Mouse (Mus musculus): ENCODE measurements around the gene Haghl. TPM values are rescaled to one million over a fixed set of nuclear protein-coding genes. Genes with fewer than 3 reads are reported as not detected.

Gene Haghl
- polyA plus RNA-seq (2015; fragmentation: Nextera tagmentation; extraction: Ambion mirVana) = 37.6 and 41.6 TPM in 2 replicates

GRCm38 (mm10) chr17:25785281-25785745 is at the start of gene Haghl:
TSS of gene Haghl (minus strand) at chr17:25785673.

GRCm38 (mm10) chr17:25833291-25833663 is 47.8 kb upstream of the Haghl start, which contains the start of gene Stub1:
TSS of gene Stub1 (minus strand) at chr17:25833404.

GRCm38 (mm10) chr17:25828712-25829557 is 43.5 kb upstream of the Haghl start, which contains the start of gene Jmjd8:
TSS of gene Jmjd8 (plus strand) at chr17:25828867.

GRCm38 (mm10) chr17:25823452-25823851 is 38.0 kb upstream of the Haghl start, which contains the start of gene Wdr24:
TSS of gene Wdr24 (plus strand) at chr17:25823627.

GRCm38 (mm10) chr17:25808789-25809605 is 23.5 kb upstream of the Haghl start, which contains the start of gene Fbxl16:
TSS of gene Fbxl16 (plus strand) at chr17:25809085.

GRCm38 (mm10) chr17:25796951-25797369 is 11.5 kb upstream of the Haghl start, which contains the start of gene Metrn:
TSS of gene Metrn (minus strand) at chr17:25797136.

GRCm38 (mm10) chr17:25795609-25796092 is 10.2 kb upstream of the Haghl start, which contains the start of gene AC134908.4:
TSS of gene AC134908.4 (minus strand) at chr17:25795659.

GRCm38 (mm10) chr17:25792615-25793014 is 7.1 kb upstream of the Haghl start, which contains the start of gene Fam173a:
TSS of gene Fam173a (minus strand) at chr17:25792901.

GRCm38 (mm10) chr17:25786280-25786679 is 807 bp upstream of the Haghl start, which contains the start of gene Ccdc78:
TSS of gene Ccdc78 (plus strand) at chr17:25786580.

GRCm38 (mm10) chr17:25773549-25774120 is 11.8 kb downstream of the Haghl start, which contains the start of gene Narfl:
TSS of gene Narfl (plus strand) at chr17:25773776.

GRCm38 (mm10) chr17:25754241-25754640 is 31.2 kb downstream of the Haghl start, which contains the start of gene Msln:
TSS of gene Msln (minus strand) at chr17:25754378.

GRCm38 (mm10) chr17:25735745-25736144 is 49.7 kb downstream of the Haghl start, which contains the start of gene Mslnl:
TSS of gene Mslnl (plus strand) at chr17:25736042.

Small RNAs within 50 kb of the gene (microRNA-seq; reads per million reads assigned to microRNA genes)
- gene Gm25083 (not detected), gene Mir3082 (not detected), gene Mir6966 (0.93 reads per million)

Other genes starting within 250 kb of the Haghl start
- gene Sox8, start 215.0 kb downstream of the Haghl start, polyA plus RNA-seq (2015; fragmentation: Nextera tagmentation; extraction: Ambion mirVana) = 1.6 and 1.7 TPM in 2 replicates
- gene Lmf1, start 206.6 kb downstream of the Haghl start, polyA plus RNA-seq (2015; fragmentation: Nextera tagmentation; extraction: Ambion mirVana) = 16.8 and 17.1 TPM in 2 replicates
- gene Gng13, start 68.5 kb downstream of the Haghl start, polyA plus RNA-seq (2015; fragmentation: Nextera tagmentation; extraction: Ambion mirVana) = 0.63 and 2.2 TPM in 2 replicates
- gene Chtf18, start 58.3 kb downstream of the Haghl start, polyA plus RNA-seq (2015; fragmentation: Nextera tagmentation; extraction: Ambion mirVana) = 6.3 and 7.4 TPM in 2 replicates
- gene Rpusd1, start 58.0 kb downstream of the Haghl start, polyA plus RNA-seq (2015; fragmentation: Nextera tagmentation; extraction: Ambion mirVana) = 8.7 and 12.9 TPM in 2 replicates
- 0.06 and 0.07 TPM in 2 replicates for gene Mslnl, start 49.6 kb downstream of the Haghl start, polyA plus RNA-seq (2015; fragmentation: Nextera tagmentation; extraction: Ambion mirVana)
- 160 and 189 TPM in 2 replicates for gene Msln, start 31.3 kb downstream of the Haghl start, polyA plus RNA-seq (2015; fragmentation: Nextera tagmentation; extraction: Ambion mirVana)
- gene Narfl, start 11.9 kb downstream of the Haghl start, polyA plus RNA-seq (2015; fragmentation: Nextera tagmentation; extraction: Ambion mirVana) = 19.4 and 20.0 TPM in 2 replicates
- 0.24 and 0.27 TPM in 2 replicates for gene Ccdc78, start 907 bp upstream of the Haghl start, polyA plus RNA-seq (2015; fragmentation: Nextera tagmentation; extraction: Ambion mirVana)
- 79.0 and 85.2 TPM in 2 replicates for gene Fam173a, start 7.2 kb upstream of the Haghl start, polyA plus RNA-seq (2015; fragmentation: Nextera tagmentation; extraction: Ambion mirVana)
- gene AC134908.4, start 10.0 kb upstream of the Haghl start, polyA plus RNA-seq (2015; fragmentation: Nextera tagmentation; extraction: Ambion mirVana) = 0.25 TPM in 1 of 2 replicates, not detected in the other
- gene Metrn, start 11.5 kb upstream of the Haghl start, polyA plus RNA-seq (2015; fragmentation: Nextera tagmentation; extraction: Ambion mirVana) = 22.7 and 22.9 TPM in 2 replicates
- gene Fbxl16, start 23.4 kb upstream of the Haghl start, polyA plus RNA-seq (2015; fragmentation: Nextera tagmentation; extraction: Ambion mirVana) = 1.4 and 1.8 TPM in 2 replicates
- gene Wdr24, start 38.0 kb upstream of the Haghl start, polyA plus RNA-seq (2015; fragmentation: Nextera tagmentation; extraction: Ambion mirVana) = 10.9 and 11.6 TPM in 2 replicates
- 29.1 and 29.4 TPM in 2 replicates for gene Jmjd8, start 43.2 kb upstream of the Haghl start, polyA plus RNA-seq (2015; fragmentation: Nextera tagmentation; extraction: Ambion mirVana)
- 207 and 208 TPM in 2 replicates for gene Stub1, start 47.7 kb upstream of the Haghl start, polyA plus RNA-seq (2015; fragmentation: Nextera tagmentation; extraction: Ambion mirVana)
- gene Rhbdl1, start 51.6 kb upstream of the Haghl start, polyA plus RNA-seq (2015; fragmentation: Nextera tagmentation; extraction: Ambion mirVana) = 5.1 and 6.3 TPM in 2 replicates
- gene Gm20683, start 56.1 kb upstream of the Haghl start, polyA plus RNA-seq (2015; fragmentation: Nextera tagmentation; extraction: Ambion mirVana) = 1.8 and 2.3 TPM in 2 replicates
- 9.2 and 11.0 TPM in 2 replicates for gene Rhot2, start 59.2 kb upstream of the Haghl start, polyA plus RNA-seq (2015; fragmentation: Nextera tagmentation; extraction: Ambion mirVana)
- gene Wdr90, start 75.8 kb upstream of the Haghl start, polyA plus RNA-seq (2015; fragmentation: Nextera tagmentation; extraction: Ambion mirVana) = 5.9 and 6.2 TPM in 2 replicates
- gene Mcrip2, start 83.1 kb upstream of the Haghl start, polyA plus RNA-seq (2015; fragmentation: Nextera tagmentation; extraction: Ambion mirVana) = 13.1 and 18.2 TPM in 2 replicates
- 36.1 and 44.4 TPM in 2 replicates for gene Mettl26, start 89.4 kb upstream of the Haghl start, polyA plus RNA-seq (2015; fragmentation: Nextera tagmentation; extraction: Ambion mirVana)
- 0.12 and 0.22 TPM in 2 replicates for gene Wfikkn1, start 95.2 kb upstream of the Haghl start, polyA plus RNA-seq (2015; fragmentation: Nextera tagmentation; extraction: Ambion mirVana)
- 16.7 and 18.7 TPM in 2 replicates for gene Rab40c, start 134.1 kb upstream of the Haghl start, polyA plus RNA-seq (2015; fragmentation: Nextera tagmentation; extraction: Ambion mirVana)
- 27.5 and 29.1 TPM in 2 replicates for gene Pigq, start 159.3 kb upstream of the Haghl start, polyA plus RNA-seq (2015; fragmentation: Nextera tagmentation; extraction: Ambion mirVana)
- gene Nhlrc4, start 159.3 kb upstream of the Haghl start, polyA plus RNA-seq (2015; fragmentation: Nextera tagmentation; extraction: Ambion mirVana) = not detected in 2 replicates
- 0.07 TPM in 1 of 2 replicates, not detected in the other for gene A930017K11Rik, start 166.9 kb upstream of the Haghl start, polyA plus RNA-seq (2015; fragmentation: Nextera tagmentation; extraction: Ambion mirVana)
- gene Capn15, start 200.1 kb upstream of the Haghl start, polyA plus RNA-seq (2015; fragmentation: Nextera tagmentation; extraction: Ambion mirVana) = 13.4 and 16.2 TPM in 2 replicates